Mouse (Mus musculus): ENCODE results near the gene Upk3a. TPM values are rescaled to one million over a fixed set of nuclear protein-coding genes. Genes with fewer than 3 reads are reported as not detected.
A peak's percentile ranks its signal among the peaks of the same experiment; 100 is the strongest.
"Not testable (repeated sequence)": the region's sequence is repeated elsewhere in the genome, so short reads cannot be mapped to it uniquely, and the experiment has no call there.

Upk3a gene
- total and polyA plus RNA-seq, 2 experiments from 2014 or later = 1.1 to 1.4 TPM

GRCm38 (mm10) chr15:85026197-85026596, 9.3 kb downstream of the Upk3a start:
- no peak for ATAC-seq
- no peak overlapping the region for H3K4me2 ChIP-seq (ENCODE audit: low read depth)
- no peak overlapping the region for H3K9ac ChIP-seq
- no peak for TF ChIP-seq CTCF (IDR thresholded peaks at IDR 0.05; ENCODE audit: low read depth)
- H3K4me3 ChIP-seq (ENCODE audit: low read depth, low read length) = no peak overlapping the region
- no peak for DNase-seq
- H3K36me3 ChIP-seq (ENCODE audit: insufficient read depth) = no peaks in the 10 kb centered on the region
- 80% methylated on average over 4 of the region's 4 CpGs for WGBS
- no peak overlapping the region for H3K27ac ChIP-seq (ENCODE audit: low read depth, low read length)
- H3K9me3 ChIP-seq (ENCODE audit: low read length) = no peaks in the 10 kb centered on the region
- no peaks in the 10 kb centered on the region for H3K27me3 ChIP-seq (ENCODE audit: insufficient read depth, low read length)
- no peaks in the 10 kb centered on the region for H3K4me1 ChIP-seq (ENCODE audit: insufficient read depth)

- Histone ChIP-seq H3K27ac (ENCODE audit: low read depth, low read length) (no peak overlapping the region), H3K4me3 (ENCODE audit: low read depth, low read length) (no peak overlapping the region), H3K27me3 (ENCODE audit: insufficient read depth, low read length) (no peaks in the 10 kb centered on the region), H3K9me3 (ENCODE audit: low read length) (no peaks in the 10 kb centered on the region), H3K4me1 (ENCODE audit: insufficient read depth) (no peaks in the 10 kb centered on the region), H3K9ac (no peak overlapping the region), H3K36me3 (ENCODE audit: insufficient read depth) (no peaks in the 10 kb centered on the region), H3K4me2 (ENCODE audit: low read depth) (no peak overlapping the region)
- DNase-seq (no peak), ATAC-seq (no peak)
- WGBS = 34% methylated on average over 4 of the region's 4 CpGs
- no peak for TF ChIP-seq CTCF (IDR thresholded peaks at IDR 0.05; ENCODE audit: low read depth)
These were observed 10.8 kb downstream of the Upk3a start for GRCm38 (mm10) chr15:85027740-85028139.

GRCm38 (mm10) chr15:85028648-85029047, 11.7 kb downstream of the Upk3a start, which contains the start of gene Fam118a:
Gene Fam118a (plus strand): TSS chr15:85028948.
- H3K27ac ChIP-seq (ENCODE audit: low read depth, low read length); H3K9ac ChIP-seq; H3K4me2 ChIP-seq (ENCODE audit: low read depth); H3K36me3 ChIP-seq (ENCODE audit: insufficient read depth); H3K9me3 ChIP-seq (ENCODE audit: low read length); DNase-seq; H3K4me1 ChIP-seq (ENCODE audit: insufficient read depth); H3K4me3 ChIP-seq (ENCODE audit: low read depth, low read length); ATAC-seq; H3K27me3 ChIP-seq (ENCODE audit: insufficient read depth, low read length): not testable (repeated sequence)
- 47% methylated on average over 1 of the region's 1 CpGs for WGBS

- H3K27ac ChIP-seq (ENCODE audit: low read depth, low read length); H3K9ac ChIP-seq; ATAC-seq; H3K4me3 ChIP-seq (ENCODE audit: low read depth, low read length); H3K36me3 ChIP-seq (ENCODE audit: insufficient read depth); H3K9me3 ChIP-seq (ENCODE audit: low read length); H3K27me3 ChIP-seq (ENCODE audit: insufficient read depth, low read length); H3K4me2 ChIP-seq (ENCODE audit: low read depth); H3K4me1 ChIP-seq (ENCODE audit: insufficient read depth); DNase-seq: not testable (repeated sequence)
- WGBS = 75% methylated on average over 1 of the region's 1 CpGs
These were observed 13.7 kb downstream of the Upk3a start for GRCm38 (mm10) chr15:85030643-85031042.

- ATAC-seq (no peak), DNase-seq (no peak)
- no peaks in the 10 kb centered on the region for H3K27me3 ChIP-seq (ENCODE audit: insufficient read depth, low read length)
- 30% methylated on average over 3 of the region's 3 CpGs for WGBS
- no peak overlapping the region for H3K27ac ChIP-seq (ENCODE audit: low read depth, low read length)
- H3K4me2 ChIP-seq (ENCODE audit: low read depth) = no peak overlapping the region
- no peak overlapping the region for H3K9ac ChIP-seq
- H3K36me3 ChIP-seq (ENCODE audit: insufficient read depth) = no peaks in the 10 kb centered on the region
- no peaks in the 10 kb centered on the region; the same call in 1 of the 2 replicates for H3K4me1 ChIP-seq (ENCODE audit: insufficient read depth)
- no peak for TF ChIP-seq CTCF (IDR thresholded peaks at IDR 0.05; ENCODE audit: low read depth)
- no peaks in the 10 kb centered on the region for H3K9me3 ChIP-seq (ENCODE audit: low read length)
- H3K4me3 ChIP-seq (ENCODE audit: low read depth, low read length) = no peak overlapping the region
These were observed 14.9 kb downstream of the Upk3a start for GRCm38 (mm10) chr15:85031866-85032265.

- H3K4me2 ChIP-seq (ENCODE audit: low read depth); DNase-seq; H3K9me3 ChIP-seq (ENCODE audit: low read length); H3K9ac ChIP-seq; H3K4me3 ChIP-seq (ENCODE audit: low read depth, low read length); H3K27ac ChIP-seq (ENCODE audit: low read depth, low read length); ATAC-seq; H3K27me3 ChIP-seq (ENCODE audit: insufficient read depth, low read length); H3K36me3 ChIP-seq (ENCODE audit: insufficient read depth): not testable (repeated sequence)
- H3K4me1 ChIP-seq (ENCODE audit: insufficient read depth) = peaks cover 15% of the 10 kb centered on the region
- WGBS = 61% methylated on average over 7 of the region's 7 CpGs
These were observed 17.0 kb downstream of the Upk3a start for GRCm38 (mm10) chr15:85033916-85034315.

- TF ChIP-seq CTCF (IDR thresholded peaks at IDR 0.05; ENCODE audit: low read depth) = 0 out of 2 replicates have a peak, but pooled peaks have one; percentile 7
- H3K9me3 ChIP-seq (ENCODE audit: low read length) = no peaks in the 10 kb centered on the region
These were observed 19.8 kb downstream of the Upk3a start for GRCm38 (mm10) chr15:85036566-85037342.

More at GRCm38 (mm10) chr15:85036566-85037342, 19.8 kb downstream of the Upk3a start:
- Histone ChIP-seq H3K27me3 (ENCODE audit: insufficient read depth, low read length) (no peaks in the 10 kb centered on the region), H3K27ac (ENCODE audit: low read depth, low read length) (peak overlapping the region; percentile 79), H3K4me3 (ENCODE audit: low read depth, low read length) (peak overlapping the region; percentile 77), H3K36me3 (ENCODE audit: insufficient read depth) (no peaks in the 10 kb centered on the region), H3K4me2 (ENCODE audit: low read depth) (peak overlapping the region; percentile 95), H3K4me1 (ENCODE audit: insufficient read depth) (peaks cover 26% of the 10 kb centered on the region), H3K9ac (peak overlapping the region; percentile 78)
- DNase-seq (peak; percentile 98), ATAC-seq (peak; percentile 97)
- WGBS = under 1% methylated on average over 74 of the region's 75 CpGs
